Mouse (Mus musculus): Measurements from ENCODE around the gene Msh4. TPM values are rescaled to one million over a fixed set of nuclear protein-coding genes. Genes with fewer than 3 reads are reported as not detected.

Gene Msh4
- total RNA-seq (2012; rRNA removed) (0.42 and 0.67 TPM in 2 replicates), total RNA-seq (2014; rRNA removed) (0.16 and 0.41 TPM in 2 replicates), polyA plus RNA-seq (2012; ENCODE audit: insufficient read length, low read depth) (0.14 and 0.34 TPM in 2 replicates)

GRCm38 (mm10) chr3:153906136-153906871 is at the start of gene Msh4:
Gene Msh4, minus strand, starts transcription at chr3:153906138.
- Histone ChIP-seq H3K4me1 (ENCODE audit: control insufficient read depth in 1 of 2, insufficient read depth in 2 of 2) (peaks cover 6 to 41% of the 10 kb centered on the region in 2 experiments), H3K27me3 (replicated peaks) (no peaks in the 10 kb centered on the region), H3K36me3 (replicated peaks in 1 of 2; ENCODE audit: control insufficient read depth in 1 of 2, insufficient read depth in 1 of 2, low read length in 1 of 2) (peaks cover 66 to 83% of the 10 kb centered on the region in 2 experiments), H3K79me2 (replicated peaks; ENCODE audit: control insufficient read depth, extremely low read depth, insufficient read depth, poor library complexity, severe bottlenecking) (peaks cover 40% of the 10 kb centered on the region), H3K27ac (ENCODE audit: insufficient read depth, low read depth) (no peak within 1 kb of the TSS), H3K4me3 (replicated peaks in 1 of 3; ENCODE audit: low read depth in 2 of 3, low read length in 2 of 3, poor library complexity in 1 of 3) (peak within 1 kb of the TSS in 1 of 3 experiments; percentile 19), H3K9ac (ENCODE audit: insufficient read depth, low read depth) (no peak within 1 kb of the TSS), H3K4me2 (ENCODE audit: insufficient read depth, low read depth, poor library complexity, severe bottlenecking) (peak within 1 kb of the TSS; percentile 12), H3K9me3 (replicated peaks; ENCODE audit: low read length) (no peaks in the 10 kb centered on the region)
- in situ Hi-C loops (cut with MboI; ENCODE audit: low pct_ligation_motif_present, low pct_unique_long_range_greater_than_20kb, low sequenced_read_pairs), result no loop called here
- dilution Hi-C loops (cut with MboI; ENCODE audit: extremely low pct_ligation_motif_present, extremely low pct_unique_long_range_greater_than_20kb, low sequenced_read_pairs), result no loop called here
- TF ChIP-seq POLR2AphosphoS2 (IDR thresholded peaks at IDR 0.05; ENCODE audit: low read depth, low read length) (peak; percentile 97), CHD2 (IDR thresholded peaks at IDR 0.05; ENCODE audit: low read length) (peak; percentile 41; the same call in 1 of the 2 replicates), MYC (IDR thresholded peaks at IDR 0.05; ENCODE audit: low read depth, low read length) (no peak), RCOR1 (conservative IDR thresholded peaks at IDR 0.05; ENCODE audit: low read depth, low read length) (peak; percentile 16; the same call in 1 of the 2 replicates), IRF4 (IDR thresholded peaks at IDR 0.05; ENCODE audit: low read depth, low read length) (no peak), POLR2A (IDR thresholded peaks at IDR 0.05; ENCODE audit: low read depth, low read length) (peak; percentile 30)
- no peak for DNase-seq (ENCODE audit: extremely low read depth)

DNA sequence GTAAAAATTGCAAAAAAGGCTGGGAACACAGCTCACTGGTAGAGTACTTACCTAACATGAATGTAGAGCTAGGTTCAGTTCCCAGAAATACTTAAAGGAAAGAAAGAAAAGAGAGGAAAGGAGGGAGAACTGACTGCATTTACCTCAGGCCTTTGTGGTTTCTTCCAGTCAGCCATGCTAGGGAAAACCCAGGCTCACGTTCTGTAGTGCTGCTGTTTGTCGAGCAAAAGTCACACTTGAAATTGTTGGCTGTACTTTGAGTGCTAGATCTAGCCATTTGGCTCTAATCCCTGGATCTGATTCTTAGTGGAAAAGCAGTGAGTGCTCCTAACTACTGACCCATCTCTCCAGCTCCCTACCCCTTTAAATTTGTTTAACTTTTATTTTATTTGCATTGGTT is 42.2 kb upstream of the Msh4 start:
- Histone ChIP-seq H3K9ac (ENCODE audit: insufficient read depth, low read depth) (no peak overlapping the region), H3K4me3 (replicated peaks in 1 of 3; ENCODE audit: low read depth in 2 of 3, low read length in 2 of 3, poor library complexity in 1 of 3) (no peak overlapping the region), H3K27me3 (replicated peaks) (peaks cover 1% of the 10 kb centered on the region), H3K4me2 (ENCODE audit: insufficient read depth, low read depth, poor library complexity, severe bottlenecking) (no peak overlapping the region), H3K36me3 (replicated peaks in 1 of 2; ENCODE audit: control insufficient read depth in 1 of 2, insufficient read depth in 1 of 2, low read length in 1 of 2) (no peaks in the 10 kb centered on the region), H3K79me2 (replicated peaks; ENCODE audit: control insufficient read depth, extremely low read depth, insufficient read depth, poor library complexity, severe bottlenecking) (peaks cover 1% of the 10 kb centered on the region; the same call in 1 of the 2 replicates), H3K9me3 (replicated peaks; ENCODE audit: low read length) (peaks cover 2% of the 10 kb centered on the region), H3K27ac (ENCODE audit: insufficient read depth, low read depth) (no peak overlapping the region), H3K4me1 (ENCODE audit: control insufficient read depth in 1 of 2, insufficient read depth in 2 of 2) (peaks cover 3 to 23% of the 10 kb centered on the region in 2 experiments; a peak in 2 of 4 replicates)
- in situ Hi-C loops (cut with MboI; ENCODE audit: low pct_ligation_motif_present, low pct_unique_long_range_greater_than_20kb, low sequenced_read_pairs) (no loop called here), dilution Hi-C loops (cut with MboI; ENCODE audit: extremely low pct_ligation_motif_present, extremely low pct_unique_long_range_greater_than_20kb, low sequenced_read_pairs) (no loop called here)
- no peak for DNase-seq (ENCODE audit: extremely low read depth)
- TF ChIP-seq MAX (IDR thresholded peaks at IDR 0.05; ENCODE audit: low read length), result no peak
- peak; percentile 61 for TF ChIP-seq BHLHE40 (IDR thresholded peaks at IDR 0.05; ENCODE audit: low read depth, low read length)

- TF ChIP-seq SIN3A (IDR thresholded peaks at IDR 0.05; ENCODE audit: low read length), result no peak
- no peak for TF ChIP-seq ZNF384 (IDR thresholded peaks at IDR 0.05; ENCODE audit: low read depth, low read length)
- TF ChIP-seq POLR2A (IDR thresholded peaks at IDR 0.05; ENCODE audit: low read depth, low read length), result no peak
- no peak for TF ChIP-seq E2F4 (IDR thresholded peaks at IDR 0.05; ENCODE audit: insufficient replicate concordance, low read depth, low read length)
- no peak for TF ChIP-seq NELFE (IDR thresholded peaks at IDR 0.05; ENCODE audit: low read depth, low read length)
- no peak for TF ChIP-seq USF1 (IDR thresholded peaks at IDR 0.05; ENCODE audit: low read depth, low read length)
- no peak for TF ChIP-seq MXI1 (IDR thresholded peaks at IDR 0.05; ENCODE audit: low read depth, low read length)
- no peak for TF ChIP-seq HCFC1 (IDR thresholded peaks at IDR 0.05; ENCODE audit: low read depth, low read length)
- TF ChIP-seq ETS1 (conservative IDR thresholded peaks at IDR 0.05; ENCODE audit: low read depth, low read length), result no peak
- no peak for TF ChIP-seq MEF2A (IDR thresholded peaks at IDR 0.05; ENCODE audit: borderline replicate concordance, low read depth, low read length)
- no peak for TF ChIP-seq BHLHE40 (IDR thresholded peaks at IDR 0.05; ENCODE audit: low read depth, low read length)
- in situ Hi-C loops (cut with MboI; ENCODE audit: low pct_ligation_motif_present, low pct_unique_long_range_greater_than_20kb, low sequenced_read_pairs), result no loop called here
- dilution Hi-C loops (cut with MboI; ENCODE audit: extremely low pct_ligation_motif_present, extremely low pct_unique_long_range_greater_than_20kb, low sequenced_read_pairs), result no loop called here
Measured at GRCm38 (mm10) chr3:153947271-153947670, 41.3 kb upstream of the Msh4 start.

More at GRCm38 (mm10) chr3:153947271-153947670, 41.3 kb upstream of the Msh4 start:
- Histone ChIP-seq H3K9me3 (replicated peaks; ENCODE audit: low read length) (peaks cover 2% of the 10 kb centered on the region), H3K36me3 (replicated peaks in 1 of 2; ENCODE audit: control insufficient read depth in 1 of 2, insufficient read depth in 1 of 2, low read length in 1 of 2) (no peaks in the 10 kb centered on the region), H3K27me3 (replicated peaks) (peaks cover 1% of the 10 kb centered on the region), H3K4me1 (ENCODE audit: control insufficient read depth in 1 of 2, insufficient read depth in 2 of 2) (peaks cover 4 to 32% of the 10 kb centered on the region in 2 experiments; a peak in 2 of 4 replicates), H3K79me2 (replicated peaks; ENCODE audit: control insufficient read depth, extremely low read depth, insufficient read depth, poor library complexity, severe bottlenecking) (peaks cover 10% of the 10 kb centered on the region), H3K9ac (ENCODE audit: insufficient read depth, low read depth) (no peak overlapping the region), H3K4me3 (replicated peaks in 1 of 3; ENCODE audit: low read depth in 2 of 3, low read length in 2 of 3, poor library complexity in 1 of 3) (no peak overlapping the region), H3K4me2 (ENCODE audit: insufficient read depth, low read depth, poor library complexity, severe bottlenecking) (no peak overlapping the region), H3K27ac (ENCODE audit: insufficient read depth, low read depth) (no peak overlapping the region)
- DNase-seq (ENCODE audit: extremely low read depth), result no peak
